Mouse (Mus musculus): ENCODE results near the gene Slc35f1.

- no peak for TF ChIP-seq CTCF (IDR thresholded peaks at IDR 0.05; ENCODE audit: control insufficient read depth, insufficient read depth, insufficient replicate concordance, low read depth, low read length)
- no peak for TF ChIP-seq POLR2A (IDR thresholded peaks at IDR 0.05; ENCODE audit: control insufficient read depth, low read depth, low read length)
Observed at GRCm38 (mm10) chr10:52671234-52671633, 19.1 kb upstream of the Slc35f1 start.
